Mouse (Mus musculus): ENCODE results near the gene Cib1. TPM values are rescaled to one million over a fixed set of nuclear protein-coding genes. Genes with fewer than 3 reads are reported as not detected.

The Cib1 gene
- polyA plus RNA-seq, 1 experiment from 2014 or later = 165 TPM

DNA sequence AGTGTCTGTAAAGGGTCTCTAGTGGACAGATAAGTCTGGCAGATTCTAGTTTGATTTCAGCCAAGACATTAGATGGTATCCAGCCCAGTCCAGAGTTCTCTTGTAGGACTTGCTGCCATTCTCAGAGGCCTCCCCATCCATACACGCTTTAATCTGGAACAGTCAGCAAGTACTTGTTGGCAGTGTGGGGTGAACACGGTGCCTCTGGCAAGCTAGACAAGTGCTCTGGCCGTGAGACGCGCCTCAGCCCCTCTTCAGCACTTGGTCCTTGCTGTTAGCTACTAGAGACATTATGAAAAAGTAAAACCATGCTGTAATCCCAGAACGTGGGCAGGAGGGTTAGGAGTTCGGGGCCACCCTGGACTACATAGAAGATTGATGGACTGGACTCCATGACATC, 19.0 kb downstream of the Cib1 start:
- TF ChIP-seq CTCF (IDR thresholded peaks at IDR 0.05; ENCODE audit: low read depth) = no peak
- Histone ChIP-seq H3K4me2 (ENCODE audit: low read length) (no peak overlapping the region), H3K9me3 (replicated peaks; ENCODE audit: low read length) (no peaks in the 10 kb centered on the region), H3K27me3 (ENCODE audit: insufficient read depth, low read length) (no peaks in the 10 kb centered on the region), H3K9ac (ENCODE audit: low read depth, low read length) (no peak overlapping the region), H3K36me3 (ENCODE audit: insufficient read depth, low read length) (peaks cover 21% of the 10 kb centered on the region), H3K27ac (no peak overlapping the region), H3K4me3 (replicated peaks; ENCODE audit: low read depth, low read length) (no peak overlapping the region), H3K4me1 (replicated peaks; ENCODE audit: insufficient read depth, low read length) (peaks cover 4% of the 10 kb centered on the region; the same call in 1 of the 2 replicates)
- 90% methylated on average over 7 of the region's 7 CpGs for WGBS
- ATAC-seq (replicated peaks; ENCODE audit: low FRiP score, low read depth) (no peak), DNase-seq (ENCODE audit: low spot score) (no peak)

DNA sequence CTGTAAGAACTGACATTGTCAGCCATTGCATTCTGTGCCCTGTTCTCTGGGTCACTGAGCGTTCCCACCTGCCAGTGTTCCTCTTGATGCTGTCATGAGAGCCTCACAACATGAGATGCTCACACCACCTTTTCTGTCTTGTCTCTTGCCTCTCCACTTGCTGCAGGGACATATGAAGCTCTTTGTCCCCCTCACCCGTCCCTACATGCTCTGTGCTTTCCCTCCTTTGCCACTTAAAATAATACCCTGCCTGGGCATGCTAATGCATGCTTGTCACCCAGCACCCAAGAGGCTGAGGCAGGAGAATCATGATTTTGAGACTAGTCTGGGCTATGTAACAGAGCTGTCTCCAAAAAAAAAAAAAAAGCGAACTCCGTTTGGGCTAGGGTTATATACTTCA, 21.6 kb downstream of the Cib1 start:
- Histone ChIP-seq H3K4me1 (replicated peaks; ENCODE audit: insufficient read depth, low read length) (peaks cover 14% of the 10 kb centered on the region), H3K4me3 (replicated peaks; ENCODE audit: low read depth, low read length) (no peak overlapping the region), H3K36me3 (ENCODE audit: insufficient read depth, low read length) (peaks cover 5% of the 10 kb centered on the region; the same call in 1 of the 2 replicates), H3K27ac (no peak overlapping the region), H3K4me2 (ENCODE audit: low read length) (no peak overlapping the region), H3K27me3 (ENCODE audit: insufficient read depth, low read length) (no peaks in the 10 kb centered on the region), H3K9me3 (replicated peaks; ENCODE audit: low read length) (no peaks in the 10 kb centered on the region), H3K9ac (ENCODE audit: low read depth, low read length) (no peak overlapping the region)
- 73% methylated on average over 4 of the region's 4 CpGs for WGBS
- TF ChIP-seq CTCF (IDR thresholded peaks at IDR 0.05; ENCODE audit: low read depth) = no peak
- DNase-seq (ENCODE audit: low spot score) (no peak), ATAC-seq (replicated peaks; ENCODE audit: low FRiP score, low read depth) (no peak)

DNA sequence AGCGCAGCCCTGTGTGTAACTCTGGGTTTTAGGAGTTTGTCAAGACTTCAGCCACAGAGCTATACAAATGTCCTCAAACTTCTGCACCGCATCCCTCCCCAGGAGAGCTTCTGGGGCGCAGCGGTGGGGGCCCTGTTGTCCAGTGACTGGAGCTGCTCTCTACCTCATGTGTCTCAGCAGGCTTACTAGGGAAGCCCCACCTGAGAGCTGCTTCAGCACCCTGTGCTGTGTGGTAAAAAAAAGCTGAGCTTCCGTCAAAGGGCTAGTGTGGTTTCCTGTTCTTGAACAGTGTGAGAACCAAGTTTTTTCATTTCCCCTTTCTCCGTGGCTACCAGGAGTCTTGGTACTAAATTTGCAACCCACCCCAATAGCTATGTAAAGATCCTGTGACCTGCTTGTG, 22.9 kb downstream of the Cib1 start:
- Histone ChIP-seq H3K9me3 (replicated peaks; ENCODE audit: low read length) (no peaks in the 10 kb centered on the region), H3K9ac (ENCODE audit: low read depth, low read length) (no peak overlapping the region), H3K4me1 (replicated peaks; ENCODE audit: insufficient read depth, low read length) (peaks cover 14% of the 10 kb centered on the region), H3K27me3 (ENCODE audit: insufficient read depth, low read length) (no peaks in the 10 kb centered on the region), H3K27ac (no peak overlapping the region), H3K4me2 (ENCODE audit: low read length) (no peak overlapping the region), H3K4me3 (replicated peaks; ENCODE audit: low read depth, low read length) (no peak overlapping the region), H3K36me3 (ENCODE audit: insufficient read depth, low read length) (peaks cover 5% of the 10 kb centered on the region; the same call in 1 of the 2 replicates)
- DNase-seq (ENCODE audit: low spot score) (no peak), ATAC-seq (replicated peaks; ENCODE audit: low FRiP score, low read depth) (no peak)
- TF ChIP-seq CTCF (IDR thresholded peaks at IDR 0.05; ENCODE audit: low read depth) = no peak
- 62% methylated on average over 6 of the region's 6 CpGs for WGBS

GRCm38 (mm10) chr7:80208738-80209430, 23.7 kb downstream of the Cib1 start:
- H3K4me1 ChIP-seq (replicated peaks; ENCODE audit: insufficient read depth, low read length) = peaks cover 14% of the 10 kb centered on the region

GRCm38 (mm10) chr7:80208026-80208642, 24.5 kb downstream of the Cib1 start:
- Histone ChIP-seq H3K36me3 (ENCODE audit: insufficient read depth, low read length) (0 out of 2 replicates have a peak, but pooled peaks cover 1% of the 10 kb centered on the region), H3K27ac (peak overlapping the region; percentile 75), H3K4me2 (ENCODE audit: low read length) (no peak overlapping the region; the same call in 1 of the 2 replicates), H3K9ac (ENCODE audit: low read depth, low read length) (no peak overlapping the region), H3K9me3 (replicated peaks; ENCODE audit: low read length) (no peaks in the 10 kb centered on the region), H3K4me1 (replicated peaks; ENCODE audit: insufficient read depth, low read length) (peaks cover 14% of the 10 kb centered on the region), H3K27me3 (ENCODE audit: insufficient read depth, low read length) (no peaks in the 10 kb centered on the region), H3K4me3 (replicated peaks; ENCODE audit: low read depth, low read length) (no peak overlapping the region)
- DNase-seq (ENCODE audit: low spot score) (no peak), ATAC-seq (replicated peaks; ENCODE audit: low FRiP score, low read depth) (no peak)
- 72% methylated on average over 18 of the region's 18 CpGs for WGBS
- TF ChIP-seq CTCF (IDR thresholded peaks at IDR 0.05; ENCODE audit: low read depth) = no peak

More at GRCm38 (mm10) chr7:80208738-80209430, 23.7 kb downstream of the Cib1 start:
- no peak overlapping the region for H3K4me3 ChIP-seq (replicated peaks; ENCODE audit: low read depth, low read length)
- WGBS = 70% methylated on average over 10 of the region's 10 CpGs
- H3K27me3 ChIP-seq (ENCODE audit: insufficient read depth, low read length) = no peaks in the 10 kb centered on the region
- peaks cover 5% of the 10 kb centered on the region; the same call in 1 of the 2 replicates for H3K36me3 ChIP-seq (ENCODE audit: insufficient read depth, low read length)
- H3K9ac ChIP-seq (ENCODE audit: low read depth, low read length) = no peak overlapping the region
- no peak for TF ChIP-seq CTCF (IDR thresholded peaks at IDR 0.05; ENCODE audit: low read depth)
- H3K4me2 ChIP-seq (ENCODE audit: low read length) = no peak overlapping the region; the same call in 1 of the 2 replicates
- DNase-seq (ENCODE audit: low spot score) = no peak
- ATAC-seq (replicated peaks; ENCODE audit: low FRiP score, low read depth) = no peak
- H3K27ac ChIP-seq = no peak overlapping the region
- H3K9me3 ChIP-seq (replicated peaks; ENCODE audit: low read length) = no peaks in the 10 kb centered on the region

DNA sequence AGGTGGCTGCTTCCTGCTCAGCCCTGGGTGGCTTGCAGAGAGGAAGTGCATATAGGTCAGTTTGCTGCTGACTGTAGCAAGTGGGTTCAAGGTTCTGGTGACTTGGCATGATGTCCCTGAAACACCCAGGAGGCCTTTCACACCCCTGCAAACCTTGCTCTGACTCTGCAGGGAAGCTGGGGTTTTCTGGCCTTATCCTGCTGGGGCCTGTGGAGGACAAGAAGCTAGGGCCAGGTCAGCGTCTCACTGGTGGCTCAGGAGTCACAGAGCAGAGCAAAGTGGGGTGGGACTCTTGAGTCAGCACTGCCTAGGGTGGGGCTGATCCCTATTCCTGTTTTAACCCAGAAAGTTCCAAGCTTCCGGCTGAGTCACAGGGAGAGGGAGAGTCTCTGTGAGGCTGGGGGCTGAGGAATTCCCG, 25.3 kb downstream of the Cib1 start:
- Histone ChIP-seq H3K4me2 (ENCODE audit: low read length) (no peak overlapping the region), H3K4me3 (replicated peaks; ENCODE audit: low read depth, low read length) (no peak overlapping the region), H3K9ac (ENCODE audit: low read depth, low read length) (0 out of 2 replicates have a peak overlapping the region, but pooled peaks have one; percentile 6), H3K27ac (peak overlapping the region; percentile 75), H3K4me1 (replicated peaks; ENCODE audit: insufficient read depth, low read length) (peaks cover 14% of the 10 kb centered on the region), H3K27me3 (ENCODE audit: insufficient read depth, low read length) (no peaks in the 10 kb centered on the region), H3K9me3 (replicated peaks; ENCODE audit: low read length) (no peaks in the 10 kb centered on the region), H3K36me3 (ENCODE audit: insufficient read depth, low read length) (no peaks in the 10 kb centered on the region)
- ATAC-seq (replicated peaks; ENCODE audit: low FRiP score, low read depth) = peak; percentile 68
- DNase-seq (ENCODE audit: low spot score) = no peak
- 57% methylated on average over 3 of the region's 3 CpGs for WGBS
- no peak for TF ChIP-seq CTCF (IDR thresholded peaks at IDR 0.05; ENCODE audit: low read depth)
